Mouse (Mus musculus) splenic B cell, adult 2 months (primary cell): ENCODE measurements around the gene Cic.

Experiments
- DNase-seq: peaks from one replicate; pipeline ENCODE4 v3.0.0-alpha.2; 2011; ENCODE audit warnings: low read depth, low spot score
- H3K27me3 ChIP-seq: 2 replicates; pipeline ENCODE4 v1.6.1; 2012; ENCODE audit warnings: mild to moderate bottlenecking, low read length, moderate library complexity, mixed read lengths; ENCODE audit not compliant: control insufficient read depth, poor library complexity, insufficient read depth, severe bottlenecking
- H3K36me3 ChIP-seq: 2 replicates; pipeline ENCODE4 v1.6.1; 2012; ENCODE audit warnings: mild to moderate bottlenecking, low read length, moderate library complexity, mixed read lengths; ENCODE audit not compliant: control insufficient read depth, poor library complexity, insufficient read depth, severe bottlenecking

The Cic gene

DNA sequence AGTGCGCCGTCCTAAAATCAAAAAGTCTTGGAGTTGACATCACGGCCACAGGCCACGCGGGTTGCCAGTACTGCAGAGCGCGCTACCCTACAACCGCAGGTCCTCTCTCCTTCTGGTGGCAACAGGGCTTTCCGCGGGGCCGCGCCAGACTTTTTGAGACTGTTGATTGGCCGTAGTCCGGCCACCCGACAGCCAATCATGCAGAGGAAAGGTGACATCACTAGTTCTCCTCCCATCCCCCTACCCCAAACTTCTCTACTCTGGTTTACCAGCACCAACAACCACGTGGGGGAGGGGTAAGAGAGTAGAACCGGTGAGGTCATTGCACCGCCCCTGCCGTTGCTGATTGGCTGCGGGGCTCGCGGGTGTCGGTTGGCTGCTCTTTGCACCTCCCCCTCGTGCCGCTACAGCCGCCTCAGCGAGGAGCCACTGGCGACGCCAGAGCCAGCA lies at the start of gene Cic:
TSS of gene Cic (plus strand) at position 404 of the 450 bp plus-strand sequence.
- Histone ChIP-seq H3K36me3 (no peaks in the 10 kb centered on the region), H3K27me3 (no peaks in the 10 kb centered on the region)
- DNase-seq = peak; percentile 100

DNA sequence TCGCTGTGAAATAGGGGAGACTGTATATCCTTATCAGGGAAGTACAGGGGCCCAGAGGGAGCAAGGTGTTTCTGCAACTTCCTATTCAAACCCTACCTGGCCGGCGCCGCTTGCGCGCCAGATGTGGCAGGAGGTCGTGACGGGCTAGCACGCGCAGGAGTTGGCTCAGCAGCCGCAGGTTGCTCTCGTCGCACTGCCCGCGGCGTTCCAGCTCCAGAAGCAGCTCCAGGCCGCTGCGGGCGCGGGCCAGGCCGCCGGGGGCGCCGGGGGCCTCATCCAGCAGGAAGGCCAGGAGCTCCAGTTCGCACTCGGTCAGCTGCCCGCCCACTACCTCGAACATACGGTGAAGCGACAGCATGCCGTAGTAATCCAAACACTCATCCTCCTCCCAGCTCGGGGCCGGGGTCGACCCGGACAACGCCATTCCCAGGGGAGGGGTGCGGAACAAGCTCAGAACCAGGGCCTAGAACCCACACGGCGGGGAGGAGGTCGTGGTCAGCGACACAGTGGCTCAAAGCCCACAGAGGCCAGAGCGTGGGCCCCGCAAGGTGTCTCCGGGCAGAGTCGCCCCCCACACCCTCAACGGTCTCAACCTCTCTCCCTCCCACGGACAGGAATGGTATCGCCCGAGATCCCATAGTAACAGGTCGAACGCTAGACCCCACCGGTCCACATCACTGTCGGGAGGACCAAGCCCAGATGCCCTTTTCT lies 48.6 kb upstream of the Cic start:
- Histone ChIP-seq H3K27me3 (no peaks in the 10 kb centered on the region), H3K36me3 (peaks cover 6% of the 10 kb centered on the region; the same call in 1 of the 2 replicates)
- peak; percentile 66 for DNase-seq

DNA sequence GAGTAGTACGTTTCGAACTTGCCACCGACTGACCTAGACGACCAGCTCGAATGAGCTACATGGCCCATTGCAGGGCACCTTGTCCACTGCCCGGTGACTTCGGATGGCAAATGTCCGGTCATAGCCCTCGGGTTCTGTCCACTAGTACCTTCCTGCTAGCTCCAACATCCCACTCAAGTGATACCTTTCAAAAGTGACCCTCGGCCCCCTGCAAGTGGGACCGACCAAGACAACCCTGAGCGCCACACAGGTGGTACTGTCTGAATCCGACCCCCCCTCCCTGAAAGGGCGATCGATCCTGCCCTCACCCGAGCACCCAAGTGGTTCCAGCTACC lies 48.1 kb upstream of the Cic start:
- Histone ChIP-seq H3K27me3 (no peaks in the 10 kb centered on the region), H3K36me3 (peaks cover 6% of the 10 kb centered on the region; the same call in 1 of the 2 replicates)
- DNase-seq = no peak

DNA sequence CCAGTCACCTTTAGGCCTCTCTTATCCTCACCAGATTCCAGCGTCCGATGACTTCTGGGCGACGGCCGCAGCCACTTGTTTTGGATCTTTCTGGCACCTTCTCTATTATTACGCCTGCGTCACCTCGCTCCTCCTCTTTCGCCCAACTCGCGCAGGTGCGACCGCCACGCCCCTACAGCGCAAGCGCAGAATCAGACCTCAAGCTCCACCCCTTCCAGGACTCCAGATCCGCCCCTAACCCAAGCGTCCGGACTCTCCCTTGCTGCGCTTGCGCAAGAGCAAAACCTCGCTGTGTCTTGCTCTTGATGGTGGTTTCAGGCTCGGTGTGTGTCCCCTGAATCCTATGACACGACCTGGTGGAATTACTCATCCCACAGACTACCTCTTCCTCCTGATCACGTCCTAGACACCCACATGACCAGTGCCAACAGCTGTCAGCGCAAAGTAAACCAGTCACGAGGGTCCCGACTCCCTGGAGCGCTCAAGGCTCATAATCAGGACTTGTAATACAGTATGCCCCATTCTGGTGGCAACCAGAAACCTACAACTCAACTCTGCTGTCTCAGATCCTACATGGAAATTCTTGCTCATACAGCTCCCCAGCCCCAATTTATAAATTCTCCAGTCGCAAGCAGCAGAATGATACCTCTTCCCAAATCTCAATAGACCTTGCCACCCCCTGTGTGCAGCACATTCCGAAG lies 47.6 kb upstream of the Cic start:
- no peaks in the 10 kb centered on the region for H3K27me3 ChIP-seq
- peaks cover 6% of the 10 kb centered on the region; the same call in 1 of the 2 replicates for H3K36me3 ChIP-seq
- peak; percentile 99 for DNase-seq

DNA sequence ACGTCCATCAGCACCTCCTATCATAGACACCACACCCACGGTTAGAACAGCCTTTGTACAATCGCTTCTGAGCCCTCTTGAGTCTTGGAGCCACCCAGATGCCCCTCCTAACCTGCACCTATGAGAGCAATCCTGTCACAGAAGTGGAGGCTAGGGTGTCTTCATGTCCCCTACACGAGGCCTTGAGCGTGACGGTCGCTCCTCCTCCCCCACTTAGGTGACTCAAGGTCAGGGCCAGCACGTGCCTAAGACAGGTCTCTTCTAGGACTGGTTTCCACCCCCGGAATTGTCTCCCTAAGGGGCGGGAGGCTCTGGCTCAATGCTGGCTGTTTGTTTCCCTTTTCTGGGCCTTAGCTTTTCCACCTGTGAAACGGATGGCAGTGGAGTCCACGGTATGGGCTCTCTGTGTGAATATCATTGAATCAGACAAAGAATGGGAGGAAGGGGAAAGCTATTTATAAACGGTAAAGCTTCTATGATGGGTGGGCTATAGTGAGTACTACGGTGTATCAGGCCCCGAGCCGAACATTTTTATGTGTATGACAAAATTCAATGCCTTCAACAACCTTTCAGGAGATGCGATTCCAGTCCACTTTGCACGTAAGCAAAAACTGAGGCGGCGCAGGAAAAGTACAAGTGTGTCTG lies 46.9 kb upstream of the Cic start, which contains the start of gene Dedd2:
TSS of gene Dedd2 (minus strand) at position 159 of the 645 bp plus-strand sequence.
- DNase-seq = peak; percentile 59
- H3K36me3 ChIP-seq = peaks cover 3% of the 10 kb centered on the region
- H3K27me3 ChIP-seq = no peaks in the 10 kb centered on the region

DNA sequence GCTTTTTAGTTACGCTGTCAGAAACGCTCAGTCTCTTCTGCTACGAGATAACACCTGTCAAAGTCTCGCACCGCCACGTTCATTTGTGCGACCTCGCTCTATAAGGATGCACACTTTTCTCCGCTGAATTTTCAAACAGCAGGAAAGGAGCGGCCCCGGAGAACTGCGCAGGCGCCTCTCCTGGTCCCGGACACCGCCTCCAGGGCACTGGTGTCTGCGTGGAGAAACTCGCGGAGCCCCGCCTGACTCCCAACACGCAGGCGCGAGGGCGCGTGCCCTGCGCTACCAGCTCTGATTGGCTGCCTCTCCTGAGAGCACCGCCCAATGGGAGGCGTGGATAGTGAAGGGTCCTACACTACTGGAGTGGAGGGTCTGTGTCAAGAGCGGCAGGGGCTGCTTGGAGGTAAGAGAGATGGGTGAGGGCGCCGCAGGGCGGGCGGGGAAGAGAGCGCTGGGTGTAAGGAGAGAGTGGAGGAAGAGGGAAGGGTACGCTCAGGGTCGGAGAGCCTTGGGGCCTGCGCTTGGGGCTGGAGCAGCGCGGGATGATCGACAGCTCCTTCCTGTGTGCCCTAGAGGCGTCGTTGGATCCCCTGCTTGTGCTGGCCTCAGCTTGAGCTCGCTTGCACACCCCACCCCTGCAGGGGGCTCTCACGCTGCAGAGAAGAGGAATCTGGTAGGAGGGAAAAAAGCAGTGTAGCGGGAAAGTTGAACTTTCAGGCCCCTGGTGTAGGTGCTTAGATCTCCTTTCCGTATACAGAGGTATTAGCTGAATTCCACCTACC lies 46.2 kb upstream of the Cic start, which contains the start of gene Zfp526:
TSS of gene Zfp526 (plus strand) at position 324 of the 782 bp plus-strand sequence.
- peaks cover 4% of the 10 kb centered on the region for H3K36me3 ChIP-seq
- H3K27me3 ChIP-seq = no peaks in the 10 kb centered on the region
- DNase-seq = peak; percentile 96

DNA sequence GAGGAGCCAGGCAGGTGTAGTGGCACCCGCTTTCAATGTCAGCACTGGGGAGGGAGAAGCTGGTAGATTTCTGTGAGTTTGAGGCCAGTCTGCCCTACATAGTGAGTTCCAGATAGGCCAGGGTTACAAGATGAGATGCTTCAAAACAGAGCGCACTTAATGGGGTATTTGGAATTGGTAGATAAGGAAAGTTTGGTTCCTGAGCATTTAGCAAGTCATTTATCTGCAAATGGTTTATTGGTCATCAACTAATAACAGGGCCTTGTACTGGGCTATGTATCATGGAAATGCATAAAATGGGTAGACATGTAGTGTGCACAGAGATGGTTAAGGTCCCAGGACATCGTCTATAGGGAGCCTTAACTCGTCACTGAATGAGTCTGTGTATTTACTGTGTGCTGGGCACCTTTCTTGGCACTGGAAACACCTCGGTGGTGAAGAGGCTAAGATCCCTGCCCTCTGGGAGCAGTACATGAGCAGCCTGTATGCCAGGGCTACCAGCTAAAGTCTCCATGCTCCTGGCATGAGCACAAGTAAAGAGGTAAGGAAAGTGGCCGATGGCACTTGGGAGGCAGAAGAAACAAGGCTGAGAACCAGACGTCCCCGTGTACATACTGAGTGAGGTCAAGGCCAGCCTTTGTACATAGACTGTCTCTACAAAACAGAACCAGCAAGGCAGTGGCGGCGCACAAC lies 45.1 kb upstream of the Cic start:
- H3K36me3 ChIP-seq = peaks cover 2% of the 10 kb centered on the region
- no peaks in the 10 kb centered on the region for H3K27me3 ChIP-seq
- no peak for DNase-seq

DNA sequence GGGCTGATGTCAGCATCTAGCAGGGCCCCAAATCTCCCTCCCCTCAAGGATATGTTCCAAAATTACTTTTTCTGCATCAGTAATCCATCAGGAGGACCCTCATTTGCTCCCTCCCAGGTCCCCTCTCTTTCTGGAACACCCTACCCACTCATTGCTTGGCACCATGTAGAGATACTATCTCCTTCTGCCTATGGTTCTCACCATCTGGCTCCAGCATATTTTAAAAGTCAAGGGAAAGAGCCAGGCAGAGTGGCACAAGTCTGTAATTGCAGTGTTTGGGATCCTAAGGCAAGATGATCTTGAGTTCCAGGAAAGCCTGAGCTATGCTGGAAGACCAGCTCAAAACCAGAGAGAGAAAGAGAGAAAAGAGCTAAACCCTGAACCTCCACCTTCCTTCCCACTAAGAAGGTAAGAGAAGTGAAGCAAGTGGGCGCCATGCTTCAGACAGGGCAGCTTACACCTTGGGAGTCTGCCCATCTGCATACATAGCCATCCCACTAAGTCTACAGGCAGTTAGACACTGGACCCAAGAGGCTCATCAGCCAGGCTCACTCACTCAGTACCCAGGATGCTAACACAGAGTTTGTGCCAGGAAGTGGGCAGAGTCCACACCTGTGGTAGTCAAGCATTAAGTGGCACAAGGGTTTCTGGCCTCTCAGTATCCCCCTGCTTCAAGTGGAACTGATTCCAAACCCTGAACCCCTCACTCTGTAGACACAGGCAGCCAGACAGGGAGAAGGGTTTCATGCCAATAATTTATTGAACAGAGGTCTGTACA lies 39.8 kb upstream of the Cic start:
- peaks cover 11% of the 10 kb centered on the region for H3K36me3 ChIP-seq
- DNase-seq = no peak
- no peaks in the 10 kb centered on the region for H3K27me3 ChIP-seq

DNA sequence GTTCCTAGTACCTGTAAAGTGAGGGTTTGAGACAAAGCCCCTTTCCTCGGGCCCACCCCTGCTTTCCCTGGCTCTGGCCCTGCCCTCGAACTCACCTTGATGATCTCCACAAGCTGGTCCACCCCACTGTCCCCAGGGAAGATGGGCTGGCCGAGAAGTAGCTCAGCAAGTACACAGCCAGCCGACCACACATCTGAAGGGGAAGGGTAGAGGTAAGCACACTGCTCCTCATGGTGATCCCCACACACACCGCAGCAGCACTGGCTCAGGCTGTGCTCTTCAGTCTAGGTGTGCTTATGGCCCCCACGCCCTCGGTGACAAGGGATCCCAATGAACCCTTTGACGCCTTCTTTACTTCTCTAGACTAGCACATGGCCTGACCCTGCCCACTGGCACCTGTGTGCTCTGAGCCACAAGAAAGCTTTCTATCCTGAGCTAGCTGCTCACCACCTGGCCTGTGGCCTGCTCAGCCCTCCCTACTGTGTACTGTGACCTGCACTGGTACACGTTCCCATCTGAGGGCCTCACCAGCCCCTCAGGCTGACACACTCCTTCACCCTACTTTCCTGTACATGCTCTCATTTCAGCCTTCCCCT lies 36.7 kb upstream of the Cic start:
- no peaks in the 10 kb centered on the region for H3K27me3 ChIP-seq
- peaks cover 19% of the 10 kb centered on the region for H3K36me3 ChIP-seq
- no peak for DNase-seq

DNA sequence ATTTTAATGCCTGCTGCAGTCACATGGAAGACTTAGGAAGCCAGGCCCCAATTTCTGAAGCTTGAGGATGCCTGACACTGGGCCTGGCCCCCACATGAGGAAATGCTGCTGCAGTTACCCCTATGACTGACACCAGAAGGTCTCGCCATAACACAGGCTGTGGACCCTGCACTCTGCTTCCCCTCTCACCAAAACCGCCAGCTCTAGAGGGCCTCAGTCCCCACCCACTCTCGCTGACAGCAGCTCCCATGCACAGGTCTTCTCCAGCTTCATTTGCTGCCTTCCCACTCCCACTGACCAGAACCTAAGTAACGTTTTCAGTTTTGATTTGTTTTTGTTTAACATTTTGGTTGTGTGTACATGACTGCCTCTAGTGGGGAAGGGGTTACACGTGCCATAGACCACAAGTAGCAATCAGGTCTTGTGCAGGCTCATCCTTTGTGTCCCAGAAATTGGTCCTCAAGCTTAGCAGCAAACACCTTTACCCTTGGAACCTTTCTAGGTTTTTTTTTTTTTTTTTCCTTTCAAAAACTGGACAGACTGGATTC lies 35.3 kb upstream of the Cic start:
- DNase-seq = no peak
- no peaks in the 10 kb centered on the region for H3K27me3 ChIP-seq

DNA sequence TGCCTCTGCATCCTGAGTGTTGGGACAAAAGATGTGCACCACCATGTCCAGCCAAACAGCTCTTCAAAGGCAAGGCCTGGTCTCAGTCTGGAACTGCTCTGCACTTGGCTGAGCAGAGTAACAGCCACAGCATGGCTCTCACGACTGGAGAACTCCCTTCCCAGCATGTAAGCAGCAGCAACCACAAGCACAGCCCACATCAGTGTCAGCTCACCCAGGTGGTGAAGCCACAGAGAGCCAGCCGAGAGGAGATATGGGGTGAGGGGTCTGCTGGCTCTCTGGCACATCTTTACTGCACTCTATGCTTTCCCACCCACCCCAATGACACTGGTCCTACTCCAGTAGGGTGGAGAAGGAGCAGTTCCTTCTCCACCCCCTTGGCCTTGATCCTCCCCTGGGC lies 34.4 kb upstream of the Cic start:
- Histone ChIP-seq H3K36me3 (peaks cover 12% of the 10 kb centered on the region), H3K27me3 (no peaks in the 10 kb centered on the region)
- DNase-seq = no peak

More for the DNA sequence above, 35.3 kb upstream of the Cic start:
- H3K36me3 ChIP-seq = peaks cover 17% of the 10 kb centered on the region

DNA sequence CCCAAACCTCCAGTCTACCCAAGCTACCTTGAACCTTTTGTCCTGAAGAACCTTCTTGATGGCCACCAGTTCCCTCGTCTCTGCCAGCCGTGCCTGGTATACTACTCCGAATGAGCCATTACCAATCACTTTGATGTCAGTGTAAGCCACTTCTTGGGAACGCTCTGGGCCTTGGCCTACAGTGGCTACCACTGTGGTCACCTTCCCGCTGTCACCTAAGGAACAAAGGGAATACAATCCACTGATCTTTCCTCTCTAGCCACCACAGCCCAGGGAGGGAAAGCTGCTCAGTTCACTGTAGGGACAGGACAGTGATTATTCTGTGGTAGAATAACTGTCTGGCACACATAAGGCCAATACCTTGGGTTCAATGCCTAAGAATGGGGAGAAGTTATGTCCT lies 32.0 kb upstream of the Cic start:
- Histone ChIP-seq H3K27me3 (no peaks in the 10 kb centered on the region), H3K36me3 (peaks cover 7% of the 10 kb centered on the region)
- DNase-seq = no peak
